Mouse (Mus musculus): ENCODE data around the gene Acot8. TPM values are rescaled to one million over a fixed set of nuclear protein-coding genes. Genes with fewer than 3 reads are reported as not detected.

Gene Acot8
- polyA plus RNA-seq, 1 experiment, result 44.9 TPM

DNA sequence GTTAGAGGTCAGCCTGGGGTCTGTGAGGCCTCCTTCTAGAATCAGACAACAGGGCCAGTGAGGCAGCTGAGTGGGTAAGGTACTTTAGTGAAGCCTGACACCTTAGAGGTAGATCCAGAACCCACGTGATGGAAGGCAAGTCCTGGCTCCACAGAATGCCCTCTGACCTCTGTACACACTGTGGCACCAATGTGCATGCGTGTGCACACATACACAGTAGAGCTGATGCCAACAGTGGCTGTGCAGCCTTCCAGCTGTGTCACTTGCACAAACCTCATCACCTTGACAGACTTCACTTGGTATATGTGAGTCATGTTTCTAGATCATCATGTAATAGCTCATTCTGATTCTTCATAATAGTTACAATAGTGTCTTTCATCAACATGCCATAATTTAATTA lies 52.2 kb downstream of the Acot8 start:
- H3K4me1 ChIP-seq (ENCODE audit: control insufficient read depth, insufficient read depth, insufficient read length), result no peaks in the 10 kb centered on the region
- H3K4me3 ChIP-seq (ENCODE audit: extremely low read depth, insufficient read depth, insufficient read length), result no peak overlapping the region
- TF ChIP-seq CTCF (IDR thresholded peaks at IDR 0.05; ENCODE audit: extremely low read depth, insufficient read depth, insufficient read length, insufficient replicate concordance) (no peak), POLR2A (IDR thresholded peaks at IDR 0.05; ENCODE audit: low read depth, low read length) (no peak)
- H3K27me3 ChIP-seq (ENCODE audit: control insufficient read depth, insufficient read depth, low read length), result no peaks in the 10 kb centered on the region
- WGBS, result 92% methylated on average over 2 of the region's 2 CpGs
- no peak overlapping the region for H3K27ac ChIP-seq (ENCODE audit: insufficient read depth, low read length)
- peaks cover 47% of the 10 kb centered on the region for H3K36me3 ChIP-seq (ENCODE audit: control insufficient read depth, insufficient read depth, low read length)
- DNase-seq (ENCODE audit: low read depth in 1 of 2, low spot score in 2 of 2), result no peak

GRCm38 (mm10) chr2:164748991-164749390 lies 55.7 kb downstream of the Acot8 start:
- TF ChIP-seq CTCF (IDR thresholded peaks at IDR 0.05; ENCODE audit: extremely low read depth, insufficient read depth, insufficient read length, insufficient replicate concordance) (no peak), POLR2A (IDR thresholded peaks at IDR 0.05; ENCODE audit: low read depth, low read length) (no peak)
- no peak overlapping the region for H3K4me3 ChIP-seq (ENCODE audit: extremely low read depth, insufficient read depth, insufficient read length)
- H3K4me1 ChIP-seq (ENCODE audit: control insufficient read depth, insufficient read depth, insufficient read length), result peaks cover 7% of the 10 kb centered on the region; the same call in 1 of the 2 replicates
- DNase-seq (ENCODE audit: low read depth in 1 of 2, low spot score in 2 of 2), result no peak
- no peak overlapping the region for H3K27ac ChIP-seq (ENCODE audit: insufficient read depth, low read length)
- no peaks in the 10 kb centered on the region for H3K27me3 ChIP-seq (ENCODE audit: control insufficient read depth, insufficient read depth, low read length)
- WGBS, result 92% methylated on average over 6 of the region's 6 CpGs
- H3K36me3 ChIP-seq (ENCODE audit: control insufficient read depth, insufficient read depth, low read length), result peaks cover 26% of the 10 kb centered on the region

DNA sequence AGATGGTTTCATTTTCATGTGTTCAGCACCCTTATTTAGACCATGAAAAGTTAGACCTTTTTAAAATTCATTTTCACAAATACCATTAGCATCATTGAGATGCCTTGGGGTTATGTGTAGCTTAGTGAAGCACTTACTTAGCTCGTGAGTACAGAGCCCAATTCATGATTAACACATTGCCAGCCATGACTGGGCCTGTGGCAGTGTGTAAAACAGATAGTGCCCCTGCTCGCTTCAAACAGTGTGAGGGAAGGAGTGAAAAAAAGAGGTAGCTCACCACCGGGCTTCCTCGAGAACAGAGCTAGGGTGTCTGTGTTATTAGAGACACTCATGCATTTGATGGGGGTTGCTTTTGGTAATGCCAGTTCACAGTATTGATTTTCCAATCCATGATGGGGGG lies 56.5 kb downstream of the Acot8 start:
- WGBS, result 80% methylated on average over 4 of the region's 4 CpGs
- Histone ChIP-seq H3K27me3 (ENCODE audit: control insufficient read depth, insufficient read depth, low read length) (no peaks in the 10 kb centered on the region), H3K4me3 (ENCODE audit: extremely low read depth, insufficient read depth, insufficient read length) (no peak overlapping the region), H3K27ac (ENCODE audit: insufficient read depth, low read length) (no peak overlapping the region), H3K4me1 (ENCODE audit: control insufficient read depth, insufficient read depth, insufficient read length) (peaks cover 7% of the 10 kb centered on the region; the same call in 1 of the 2 replicates), H3K36me3 (ENCODE audit: control insufficient read depth, insufficient read depth, low read length) (peaks cover 22% of the 10 kb centered on the region)
- no peak for DNase-seq (ENCODE audit: low read depth in 1 of 2, low spot score in 2 of 2)
- TF ChIP-seq CTCF (IDR thresholded peaks at IDR 0.05; ENCODE audit: extremely low read depth, insufficient read depth, insufficient read length, insufficient replicate concordance) (no peak), POLR2A (IDR thresholded peaks at IDR 0.05; ENCODE audit: low read depth, low read length) (no peak)

DNA sequence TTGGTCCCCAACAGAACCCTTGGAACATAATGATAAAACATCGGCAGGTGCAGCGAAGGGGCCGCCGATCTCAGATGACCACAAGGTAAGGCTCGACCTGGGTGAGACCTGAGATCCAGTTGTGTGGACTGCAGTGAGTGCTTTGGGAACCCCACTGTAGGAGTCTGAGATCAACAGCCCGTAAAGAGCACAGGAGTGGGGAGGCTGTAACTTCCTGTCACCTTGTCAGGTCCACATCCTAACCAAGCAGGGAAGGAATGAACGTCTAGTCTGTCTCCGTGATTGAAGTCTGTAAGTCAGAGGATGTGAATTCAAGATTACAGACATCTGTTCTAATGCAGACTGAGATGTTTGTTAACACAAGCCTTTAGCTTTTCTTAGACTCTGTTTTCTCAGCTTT lies 58.0 kb downstream of the Acot8 start:
- Histone ChIP-seq H3K36me3 (ENCODE audit: control insufficient read depth, insufficient read depth, low read length) (peaks cover 11% of the 10 kb centered on the region), H3K27me3 (ENCODE audit: control insufficient read depth, insufficient read depth, low read length) (no peaks in the 10 kb centered on the region), H3K27ac (ENCODE audit: insufficient read depth, low read length) (no peak overlapping the region), H3K4me1 (ENCODE audit: control insufficient read depth, insufficient read depth, insufficient read length) (peaks cover 7% of the 10 kb centered on the region; the same call in 1 of the 2 replicates), H3K4me3 (ENCODE audit: extremely low read depth, insufficient read depth, insufficient read length) (peak overlapping the region; percentile 93)
- no peak for DNase-seq (ENCODE audit: low read depth in 1 of 2, low spot score in 2 of 2)
- 31% methylated on average over 8 of the region's 8 CpGs for WGBS
- TF ChIP-seq CTCF (IDR thresholded peaks at IDR 0.05; ENCODE audit: extremely low read depth, insufficient read depth, insufficient read length, insufficient replicate concordance) (no peak), POLR2A (IDR thresholded peaks at IDR 0.05; ENCODE audit: low read depth, low read length) (no peak)

- Histone ChIP-seq H3K27me3 (ENCODE audit: control insufficient read depth, insufficient read depth, low read length) (no peaks in the 10 kb centered on the region), H3K27ac (ENCODE audit: insufficient read depth, low read length) (peak within 1 kb of the TSS; percentile 49; the same call in 1 of the 2 replicates), H3K4me3 (ENCODE audit: extremely low read depth, insufficient read depth, insufficient read length) (peak within 1 kb of the TSS; percentile 93), H3K4me1 (ENCODE audit: control insufficient read depth, insufficient read depth, insufficient read length) (peaks cover 7% of the 10 kb centered on the region; the same call in 1 of the 2 replicates), H3K36me3 (ENCODE audit: control insufficient read depth, insufficient read depth, low read length) (peaks cover 8% of the 10 kb centered on the region; the same call in 1 of the 2 replicates)
- TF ChIP-seq POLR2A (IDR thresholded peaks at IDR 0.05; ENCODE audit: low read depth, low read length) (no peak), CTCF (IDR thresholded peaks at IDR 0.05; ENCODE audit: extremely low read depth, insufficient read depth, insufficient read length, insufficient replicate concordance) (no peak)
- peak; percentile 81 to 91 for DNase-seq (ENCODE audit: low read depth in 1 of 2, low spot score in 2 of 2)
- WGBS, result under 1% methylated on average over 67 of the region's 70 CpGs
Measured at GRCm38 (mm10) chr2:164745843-164746479, 58.7 kb downstream of the Acot8 start, which contains the start of the genes Wfdc3 and Dnttip1. Wfdc3 (minus strand) TSS chr2:164745931. Dnttip1 (plus strand) TSS chr2:164745983.

DNA sequence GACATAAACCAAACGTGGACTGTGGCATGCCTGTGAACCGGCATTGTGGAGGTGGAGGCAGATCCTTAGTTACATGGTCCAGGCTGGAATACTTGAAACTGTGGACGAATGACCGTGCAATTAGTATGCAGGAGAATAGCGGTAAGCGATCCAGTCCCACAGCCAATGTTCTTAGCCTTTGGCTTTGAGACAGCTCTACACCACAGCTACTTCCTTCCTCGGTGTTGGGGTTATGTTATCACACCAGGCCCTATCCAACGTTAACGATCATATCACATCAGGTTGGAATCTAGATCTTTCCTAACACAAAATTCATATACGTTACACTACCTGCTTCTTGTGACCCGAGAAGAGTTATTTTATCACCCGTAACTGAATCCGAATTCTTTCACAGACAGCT lies 59.7 kb downstream of the Acot8 start:
- Histone ChIP-seq H3K27me3 (ENCODE audit: control insufficient read depth, insufficient read depth, low read length) (no peaks in the 10 kb centered on the region), H3K27ac (ENCODE audit: insufficient read depth, low read length) (no peak overlapping the region), H3K36me3 (ENCODE audit: control insufficient read depth, insufficient read depth, low read length) (peaks cover 6% of the 10 kb centered on the region; the same call in 1 of the 2 replicates), H3K4me3 (ENCODE audit: extremely low read depth, insufficient read depth, insufficient read length) (no peak overlapping the region), H3K4me1 (ENCODE audit: control insufficient read depth, insufficient read depth, insufficient read length) (peaks cover 7% of the 10 kb centered on the region; the same call in 1 of the 2 replicates)
- 23% methylated on average over 13 of the region's 13 CpGs for WGBS
- no peak for DNase-seq (ENCODE audit: low read depth in 1 of 2, low spot score in 2 of 2)
- TF ChIP-seq CTCF (IDR thresholded peaks at IDR 0.05; ENCODE audit: extremely low read depth, insufficient read depth, insufficient read length, insufficient replicate concordance), result no peak

Other genes with a start within 250 kb of the Acot8 start
- gene Wfdc2, start 242.5 kb downstream of the Acot8 start, polyA plus RNA-seq (2012; rRNA removed), result 0.33 and 0.47 TPM in 2 replicates
- gene Spint3, start 231.4 kb downstream of the Acot8 start, polyA plus RNA-seq (2012; rRNA removed), result not detected in 2 replicates
- gene Wfdc6a, start 219.4 kb downstream of the Acot8 start, polyA plus RNA-seq (2012; rRNA removed), result 0.15 and 0.21 TPM in 2 replicates
- not detected in 2 replicates for gene Eppin, start 211.3 kb downstream of the Acot8 start, polyA plus RNA-seq (2012; rRNA removed)
- gene Wfdc6b, start 191.4 kb downstream of the Acot8 start, polyA plus RNA-seq (2012; rRNA removed), result not detected in 2 replicates
- gene Wfdc8, start 191.3 kb downstream of the Acot8 start, polyA plus RNA-seq (2012; rRNA removed), result not detected in 2 replicates
- gene Wfdc16, start 166.1 kb downstream of the Acot8 start, polyA plus RNA-seq (2012; rRNA removed), result not detected in 2 replicates
- not detected in 2 replicates for gene Wfdc10, start 148.8 kb downstream of the Acot8 start, polyA plus RNA-seq (2012; rRNA removed)
- gene Wfdc9, start 148.3 kb downstream of the Acot8 start, polyA plus RNA-seq (2012; rRNA removed), result not detected in 2 replicates
- gene Wfdc11, start 130.8 kb downstream of the Acot8 start, polyA plus RNA-seq (2012; rRNA removed), result not detected in 2 replicates
- gene Wfdc13, start 119.8 kb downstream of the Acot8 start, polyA plus RNA-seq (2012; rRNA removed), result not detected in 2 replicates
- gene Spint4, start 106.4 kb downstream of the Acot8 start, polyA plus RNA-seq (2012; rRNA removed), result not detected in 2 replicates
- not detected in 2 replicates for gene Spint5, start 89.6 kb downstream of the Acot8 start, polyA plus RNA-seq (2012; rRNA removed)
- 0.18 and 0.34 TPM in 2 replicates for gene Wfdc3, start 59.0 kb downstream of the Acot8 start, polyA plus RNA-seq (2012; rRNA removed)
- gene Dnttip1, start 58.9 kb downstream of the Acot8 start, polyA plus RNA-seq (2012; rRNA removed), result 38.9 and 48.0 TPM in 2 replicates
- 92.8 and 97.2 TPM in 2 replicates for gene Ube2c, start 35.0 kb downstream of the Acot8 start, polyA plus RNA-seq (2012; rRNA removed)
- gene Tnnc2, start 24.9 kb downstream of the Acot8 start, polyA plus RNA-seq (2012; rRNA removed), result not detected in 2 replicates
- 9.5 and 12.9 TPM in 2 replicates for gene Snx21, start 19.1 kb downstream of the Acot8 start, polyA plus RNA-seq (2012; rRNA removed)
- 2.5 and 3.0 TPM in 2 replicates for gene Zswim3, start 216 bp upstream of the Acot8 start, polyA plus RNA-seq (2012; rRNA removed)
- 7.7 and 9.3 TPM in 2 replicates for gene Zswim1, start 17.8 kb upstream of the Acot8 start, polyA plus RNA-seq (2012; rRNA removed)
- 0.16 and 0.40 TPM in 2 replicates for gene Spata25, start 23.7 kb upstream of the Acot8 start, polyA plus RNA-seq (2012; rRNA removed)
- gene Ctsa, start 28.0 kb upstream of the Acot8 start, polyA plus RNA-seq (2012; rRNA removed), result 318 and 362 TPM in 2 replicates
- 5.7 and 9.6 TPM in 2 replicates for gene Neurl2, start 28.6 kb upstream of the Acot8 start, polyA plus RNA-seq (2012; rRNA removed)
- 48.3 and 51.8 TPM in 2 replicates for gene Pltp, start 52.8 kb upstream of the Acot8 start, polyA plus RNA-seq (2012; rRNA removed)
- gene Pcif1, start 74.4 kb upstream of the Acot8 start, polyA plus RNA-seq (2012; rRNA removed), result 33.2 and 36.7 TPM in 2 replicates
- gene Zfp335, start 106.9 kb upstream of the Acot8 start, polyA plus RNA-seq (2012; rRNA removed), result 37.8 and 47.5 TPM in 2 replicates
- 16.0 and 26.6 TPM in 2 replicates for gene Mmp9, start 135.9 kb upstream of the Acot8 start, polyA plus RNA-seq (2012; rRNA removed)
- 1.2 and 1.3 TPM in 2 replicates for gene Slc12a5, start 155.9 kb upstream of the Acot8 start, polyA plus RNA-seq (2012; rRNA removed)
- 25.1 and 28.7 TPM in 2 replicates for gene Ncoa5, start 230.0 kb upstream of the Acot8 start, polyA plus RNA-seq (2012; rRNA removed)

Data from spleen, adult 2 months (tissue).